13 mouse cellular contexts compared by ENCODE assay signal in the genomic region with DNA sequence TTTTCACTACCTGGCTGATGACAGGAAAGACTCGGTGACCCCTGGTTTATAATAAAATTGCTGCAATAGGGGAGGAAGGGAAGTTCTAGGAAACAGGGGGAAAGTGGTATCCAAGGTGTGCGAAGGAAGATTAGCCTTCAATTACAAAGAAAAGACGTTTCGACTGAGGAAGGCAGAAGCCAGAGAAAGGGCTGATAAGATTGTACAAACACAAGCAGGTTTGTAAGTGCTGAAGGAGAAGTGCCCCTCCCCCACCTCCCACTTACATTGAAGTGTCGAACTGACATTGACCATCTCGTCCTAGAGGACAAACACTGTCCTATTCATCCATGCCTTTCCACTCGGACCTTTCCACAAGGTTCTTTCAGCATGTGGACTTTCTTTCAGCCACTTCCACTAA.
"Had no signal": no experiment of that assay in that cellular context is flagged by ENCODE, and none has a peak within 500 bp of the region (broad histone marks: within the 10 kb centered on the region; RNA-seq: fewer than 3 reads in every experiment).

No protein-coding gene starts in this region.

- H3K9ac ChIP-seq: liver, embryonic 14.5 days had no signal

- H3K4me2 ChIP-seq: midbrain, embryonic 11.5 days had no signal

- DNase-seq: kidney, adult 2 months; kidney, postnatal 10 days; kidney, postnatal 36 days; layer of hippocampus, postnatal 36 days; lung, adult 2 months; lung, postnatal 14 days; lung, postnatal 4 days; midbrain, embryonic 14.5 days; thymus, adult 18-20 months; thymus, postnatal 36 days had no signal

- H3K4me3 ChIP-seq: left cerebral cortex, adult 2 months had no signal

- H3K27ac ChIP-seq: left cerebral cortex, adult 2 months; liver, embryonic 14.5 days had no signal
